Mouse (Mus musculus): ENCODE measurements around the gene Cdrt4. TPM values are rescaled to one million over a fixed set of nuclear protein-coding genes. Genes with fewer than 3 reads are reported as not detected.

The Cdrt4 gene
- total RNA-seq, 1 experiment = 1.6 TPM

DNA sequence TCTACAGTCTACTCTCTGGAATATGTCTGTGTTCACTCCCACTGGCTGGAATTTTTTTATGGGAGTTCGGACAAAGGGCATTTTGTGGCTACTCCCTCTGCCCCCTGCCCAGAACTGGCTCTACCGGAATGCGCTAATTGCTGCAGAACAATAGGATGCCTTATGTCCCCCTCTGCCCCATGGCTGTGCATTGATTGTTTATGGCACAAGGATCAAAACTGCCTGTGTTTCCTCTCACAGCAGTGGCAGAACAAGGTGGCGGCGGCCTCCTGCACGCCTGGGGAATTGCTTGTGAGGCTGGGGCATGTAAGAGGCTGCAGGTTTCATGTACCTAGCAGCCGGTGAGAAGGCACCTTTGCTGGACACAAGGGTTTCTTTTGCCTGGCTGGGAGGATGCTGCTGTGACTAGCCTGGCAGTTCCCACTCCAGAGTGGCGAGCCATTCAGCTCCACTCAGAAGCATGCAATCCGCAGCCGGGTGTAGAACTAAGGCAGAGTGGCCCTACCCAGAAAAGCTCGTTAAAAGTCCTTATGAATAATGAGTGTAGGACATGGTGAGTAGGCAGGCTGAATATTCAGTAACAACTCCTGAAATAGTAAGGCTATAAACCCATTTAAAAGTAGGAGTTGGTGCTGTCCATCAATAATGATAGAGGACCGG lies 89.1 kb downstream of the Cdrt4 start:
- Histone ChIP-seq H3K4me3 (ENCODE audit: insufficient read depth in 1 of 2, low read depth in 1 of 2, low read length in 2 of 2, poor library complexity in 1 of 2, severe bottlenecking in 1 of 2) (no peak overlapping the region; a peak in 1 of 4 replicates), H3K9me3 (ENCODE audit: control insufficient read depth, insufficient read depth, low read depth, low read length) (no peaks in the 10 kb centered on the region), H3K9ac (ENCODE audit: insufficient read depth, low read depth, low read length, poor library complexity, severe bottlenecking) (no peak overlapping the region; the same call in 1 of the 2 replicates), H3K36me3 (ENCODE audit: control insufficient read depth, insufficient read depth, low read length, poor library complexity, severe bottlenecking) (no peaks in the 10 kb centered on the region), H3K4me1 (ENCODE audit: control insufficient read depth in 2 of 2, insufficient read depth in 2 of 2, low read length in 2 of 2, poor library complexity in 1 of 2) (peaks cover 0 to 8% of the 10 kb centered on the region in 2 experiments; a peak in 1 of 4 replicates), H3K27ac (ENCODE audit: insufficient read depth, low read depth, low read length, poor library complexity, severe bottlenecking) (no peak overlapping the region)
- no peak for DNase-seq (ENCODE audit: low read depth, low spot score)
- TF ChIP-seq HCFC1 (IDR thresholded peaks at IDR 0.05; ENCODE audit: borderline replicate concordance, insufficient read depth, low read length) = no peak
- TF ChIP-seq CHD2 (IDR thresholded peaks at IDR 0.05; ENCODE audit: low read depth, low read length) = no peak
- no peak for TF ChIP-seq ZC3H11A (IDR thresholded peaks at IDR 0.05; ENCODE audit: borderline replicate concordance, low read depth, low read length)
- TF ChIP-seq ZNF384 (IDR thresholded peaks at IDR 0.05; ENCODE audit: low read depth, low read length) = no peak
- TF ChIP-seq MAFK (IDR thresholded peaks at IDR 0.05; ENCODE audit: insufficient read depth, low read depth, low read length) = no peak
- in situ Hi-C loops (cut with MboI; ENCODE audit: low sequenced_read_pairs in 2 of 2, unreplicated experiment in 2 of 2) = no loop called here

Other genes starting within 250 kb of the Cdrt4 start
- gene Zfp287, start 219.3 kb upstream of the Cdrt4 start, total RNA-seq (2012; rRNA removed) = 2.2 and 3.6 TPM in 2 replicates
- not detected in 2 replicates for gene Gm10428, start 198.1 kb upstream of the Cdrt4 start, total RNA-seq (2012; rRNA removed)
- gene Zfp286, start 161.7 kb upstream of the Cdrt4 start, total RNA-seq (2012; rRNA removed) = 6.3 and 9.1 TPM in 2 replicates
- 3.5 and 4.1 TPM in 2 replicates for gene Trim16, start 131.0 kb upstream of the Cdrt4 start, total RNA-seq (2012; rRNA removed)
- 0.85 and 1.2 TPM in 2 replicates for gene Fbxw10, start 104.1 kb upstream of the Cdrt4 start, total RNA-seq (2012; rRNA removed)
- gene Tvp23b, start 71.7 kb upstream of the Cdrt4 start, total RNA-seq (2012; rRNA removed) = 62.5 and 68.5 TPM in 2 replicates
- gene Tekt3, start 110.5 kb downstream of the Cdrt4 start, total RNA-seq (2012; rRNA removed) = not detected in 2 replicates
- gene Pmp22, start 177.8 kb downstream of the Cdrt4 start, total RNA-seq (2012; rRNA removed) = 42.5 and 106 TPM in 2 replicates